Mouse (Mus musculus) G1E (cell line): ENCODE measurements at regions not wholly inside any gene's neighbourhood (a gene's known extent, or its start where the extent isn't known, plus 50 kb on each side); places are given as distances from the start of the nearest gene placed in this dataset.

Experiments used
- ATAC-seq: 2 replicates; pipeline ENCODE4 v1.8.0; 2016; ENCODE audit warnings: mild to moderate bottlenecking; ENCODE audit not compliant: insufficient number of reproducible peaks, poor library complexity, low FRiP score, severe bottlenecking; ENCODE audit errors: extremely low read depth
- DNase-seq: peaks from one replicate; pipeline ENCODE4 v3.0.0; 2012; ENCODE audit warnings: low spot score
- H3K27me3 ChIP-seq: 2 replicates; pipeline ENCODE4 v1.6.1; 2012; ENCODE audit warnings: mild to moderate bottlenecking, low read length, inconsistent platforms; ENCODE audit not compliant: insufficient read depth
- H3K36me3 ChIP-seq: replicated peaks from 2 replicates; pipeline ENCODE3; 2012; ENCODE audit warnings: mild to moderate bottlenecking, inconsistent platforms
- H3K4me1 ChIP-seq: 2 replicates; pipeline ENCODE4 v1.6.1; 2012; ENCODE audit warnings: low read depth, low read length, inconsistent platforms, mixed read lengths; ENCODE audit not compliant: insufficient read depth
- H3K4me3 ChIP-seq: 2 replicates; pipeline ENCODE4 v1.5.1; 2012; ENCODE audit warnings: low read depth, mild to moderate bottlenecking, inconsistent platforms, low read length, moderate library complexity, mixed read lengths
- H3K9me3 ChIP-seq: replicated peaks from 2 replicates; pipeline ENCODE4 v1.6.1; 2012; ENCODE audit warnings: inconsistent platforms
- CTCF ChIP-seq: IDR thresholded peaks from 2 replicates; pipeline ENCODE4 v1.5.1; 2012; ENCODE audit warnings: low read depth, low read length, inconsistent platforms, mixed read lengths
- GATA1 ChIP-seq: IDR thresholded peaks from 2 replicates; pipeline ENCODE4 v1.6.1; 2012; ENCODE audit warnings: borderline replicate concordance, low read length, inconsistent platforms, mixed read lengths

- no peaks in the 10 kb centered on the region for H3K4me1 ChIP-seq
- TF ChIP-seq CTCF: no peak
- no peak for TF ChIP-seq GATA1
- H3K27me3 ChIP-seq: no peaks in the 10 kb centered on the region
- DNase-seq: no peak
- no peaks in the 10 kb centered on the region for H3K9me3 ChIP-seq
- no peak for ATAC-seq
- H3K36me3 ChIP-seq: no peaks in the 10 kb centered on the region
- no peak overlapping the region for H3K4me3 ChIP-seq
Observed at GRCm38 (mm10) chr1:66115330-66115729, 59.7 kb upstream of the Map2 start.
